Mouse (Mus musculus) macrophage (primary cell): Measurements from ENCODE around the gene Pik3r1. TPM values are rescaled to one million over a fixed set of nuclear protein-coding genes. Genes with fewer than 3 reads are reported as not detected.

ENCODE experiments used
- H3K27ac ChIP-seq: fragments of 350-480 bp; formaldehyde crosslinking; 2 replicates; pipeline ENCODE4 v1.9.0; 2021
- H3K36me3 ChIP-seq: fragments of 350-480 bp; formaldehyde crosslinking; 2 replicates; pipeline ENCODE4 v1.9.0; 2021; ENCODE audit errors: inconsistent target
- H3K4me3 ChIP-seq: fragments of 350-480 bp; formaldehyde crosslinking; 2 replicates; pipeline ENCODE4 v1.9.0; 2021; ENCODE audit errors: inconsistent target
- H3K79me2 ChIP-seq: fragments of 350-480 bp; formaldehyde crosslinking; 2 replicates; pipeline ENCODE4 v1.9.0; 2021; ENCODE audit errors: inconsistent target
- WGBS: methylation state at CpG from one replicate; pipeline ENCODE4 v1.1.7; 2026; ENCODE audit warnings: inconsistent platforms; ENCODE audit not compliant: missing documents; 5-methylcytosine and 5-hydroxymethylcytosine counted together
- polyA plus RNA-seq: library from polyadenylated mRNA; stranded (reverse); fragments of 250-400 nt; gene quantifications from 3 replicates; pipeline ENCODE4 v1.2.4, GENCODE M21; 2018; ENCODE audit warnings: inconsistent platforms

The Pik3r1 gene
- polyA plus RNA-seq, 1 experiment from 2014 or later, result 46.9 TPM

GRCm38 (mm10) chr13:101784651-101785289 lies 16.8 kb upstream of the Pik3r1 start:
- no peak overlapping the region for H3K27ac ChIP-seq
- H3K36me3 ChIP-seq, result no peaks in the 10 kb centered on the region
- H3K79me2 ChIP-seq, result no peaks in the 10 kb centered on the region
- 97% methylated on average over 13 of the region's 13 CpGs for WGBS
- no peak overlapping the region for H3K4me3 ChIP-seq

GRCm38 (mm10) chr13:101779011-101779410 lies 11.0 kb upstream of the Pik3r1 start:
- Histone ChIP-seq H3K4me3 (no peak overlapping the region), H3K27ac (no peak overlapping the region), H3K79me2 (no peaks in the 10 kb centered on the region), H3K36me3 (no peaks in the 10 kb centered on the region)
- WGBS, result 98% methylated on average over 4 of the region's 4 CpGs

GRCm38 (mm10) chr13:101777851-101778250 lies 9.8 kb upstream of the Pik3r1 start:
- WGBS, result 96% methylated on average over 3 of the region's 3 CpGs
- Histone ChIP-seq H3K79me2 (no peaks in the 10 kb centered on the region), H3K36me3 (no peaks in the 10 kb centered on the region), H3K27ac (no peak overlapping the region), H3K4me3 (no peak overlapping the region)

GRCm38 (mm10) chr13:101771071-101771470 lies 3.1 kb upstream of the Pik3r1 start:
- Histone ChIP-seq H3K36me3 (no peaks in the 10 kb centered on the region), H3K27ac (no peak overlapping the region), H3K79me2 (peaks cover 12% of the 10 kb centered on the region), H3K4me3 (no peak overlapping the region)

GRCm38 (mm10) chr13:101769955-101770354 lies 1.9 kb upstream of the Pik3r1 start:
- Histone ChIP-seq H3K4me3 (no peak overlapping the region), H3K79me2 (peaks cover 23% of the 10 kb centered on the region), H3K27ac (no peak overlapping the region), H3K36me3 (no peaks in the 10 kb centered on the region)
- WGBS, result 94% methylated on average over 4 of the region's 4 CpGs

- Histone ChIP-seq H3K79me2 (peaks cover 37% of the 10 kb centered on the region), H3K27ac (peak overlapping the region; percentile 74), H3K36me3 (no peaks in the 10 kb centered on the region), H3K4me3 (peak overlapping the region; percentile 29)
- WGBS, result 3% methylated on average over 17 of the region's 17 CpGs
Measured at GRCm38 (mm10) chr13:101768630-101768991, 594 bp upstream of the Pik3r1 start.

- Histone ChIP-seq H3K4me3 (peak overlapping the region; percentile 89), H3K27ac (peak overlapping the region; percentile 92), H3K79me2 (peaks cover 51% of the 10 kb centered on the region), H3K36me3 (no peaks in the 10 kb centered on the region)
- 0% methylated on average over 37 of the region's 60 CpGs for WGBS
Measured at GRCm38 (mm10) chr13:101767013-101767808, 806 bp downstream of the Pik3r1 start.

GRCm38 (mm10) chr13:101766605-101767012 lies 1.4 kb downstream of the Pik3r1 start:
- no peaks in the 10 kb centered on the region for H3K36me3 ChIP-seq
- H3K27ac ChIP-seq, result peak overlapping the region; percentile 92
- H3K79me2 ChIP-seq, result peaks cover 57% of the 10 kb centered on the region
- H3K4me3 ChIP-seq, result peak overlapping the region; percentile 89
- 4% methylated on average over 4 of the region's 5 CpGs for WGBS

GRCm38 (mm10) chr13:101765976-101766375 lies 2.0 kb downstream of the Pik3r1 start:
- Histone ChIP-seq H3K36me3 (no peaks in the 10 kb centered on the region), H3K27ac (peak overlapping the region; percentile 92), H3K79me2 (peaks cover 63% of the 10 kb centered on the region), H3K4me3 (peak overlapping the region; percentile 89)
- 9% methylated on average over 3 of the region's 3 CpGs for WGBS

GRCm38 (mm10) chr13:101764111-101764510 lies 3.9 kb downstream of the Pik3r1 start:
- H3K27ac ChIP-seq, result no peak overlapping the region
- no peak overlapping the region for H3K4me3 ChIP-seq
- no peaks in the 10 kb centered on the region for H3K36me3 ChIP-seq
- H3K79me2 ChIP-seq, result peaks cover 82% of the 10 kb centered on the region
- 96% methylated on average over 5 of the region's 5 CpGs for WGBS

- no peak overlapping the region for H3K4me3 ChIP-seq
- no peak overlapping the region for H3K27ac ChIP-seq
- 91% methylated on average over 9 of the region's 9 CpGs for WGBS
Measured at GRCm38 (mm10) chr13:101763676-101764075, 4.3 kb downstream of the Pik3r1 start.

GRCm38 (mm10) chr13:101763149-101763548 lies 4.9 kb downstream of the Pik3r1 start:
- peaks cover 91% of the 10 kb centered on the region for H3K79me2 ChIP-seq
- 67% methylated on average over 5 of the region's 5 CpGs for WGBS
- H3K36me3 ChIP-seq, result peaks cover 9% of the 10 kb centered on the region; the same call in 1 of the 2 replicates
- no peak overlapping the region for H3K27ac ChIP-seq
- no peak overlapping the region for H3K4me3 ChIP-seq

More at GRCm38 (mm10) chr13:101763676-101764075, 4.3 kb downstream of the Pik3r1 start:
- H3K36me3 ChIP-seq, result peaks cover 3% of the 10 kb centered on the region; the same call in 1 of the 2 replicates
- peaks cover 86% of the 10 kb centered on the region for H3K79me2 ChIP-seq

GRCm38 (mm10) chr13:101761617-101762016 lies 6.4 kb downstream of the Pik3r1 start:
- peaks cover 100% of the 10 kb centered on the region for H3K79me2 ChIP-seq
- peak overlapping the region; percentile 39 for H3K27ac ChIP-seq
- 44% methylated on average over 5 of the region's 5 CpGs for WGBS
- H3K4me3 ChIP-seq, result no peak overlapping the region
- peaks cover 24% of the 10 kb centered on the region for H3K36me3 ChIP-seq

GRCm38 (mm10) chr13:101760953-101761352 lies 7.1 kb downstream of the Pik3r1 start:
- Histone ChIP-seq H3K27ac (peak overlapping the region; percentile 39), H3K36me3 (peaks cover 30% of the 10 kb centered on the region), H3K79me2 (peaks cover 100% of the 10 kb centered on the region), H3K4me3 (no peak overlapping the region)
- 62% methylated on average over 3 of the region's 3 CpGs for WGBS

GRCm38 (mm10) chr13:101760001-101760687 lies 7.9 kb downstream of the Pik3r1 start:
- WGBS, result 24% methylated on average over 8 of the region's 8 CpGs
- peak overlapping the region; percentile 39 for H3K27ac ChIP-seq
- no peak overlapping the region for H3K4me3 ChIP-seq

More at GRCm38 (mm10) chr13:101760001-101760687, 7.9 kb downstream of the Pik3r1 start:
- Histone ChIP-seq H3K36me3 (peaks cover 34% of the 10 kb centered on the region), H3K79me2 (peaks cover 100% of the 10 kb centered on the region)
